Mouse (Mus musculus) splenic B cell, adult 2 months (primary cell): Measurements from ENCODE around the gene Urb2.

Experiments used
- DNase-seq: peaks from one replicate; pipeline ENCODE4 v3.0.0-alpha.2; 2011; ENCODE audit warnings: low read depth, low spot score
- H3K27me3 ChIP-seq: 2 replicates; pipeline ENCODE4 v1.6.1; 2012; ENCODE audit warnings: mild to moderate bottlenecking, low read length, moderate library complexity, mixed read lengths; ENCODE audit not compliant: control insufficient read depth, poor library complexity, insufficient read depth, severe bottlenecking
- H3K36me3 ChIP-seq: 2 replicates; pipeline ENCODE4 v1.6.1; 2012; ENCODE audit warnings: mild to moderate bottlenecking, low read length, moderate library complexity, mixed read lengths; ENCODE audit not compliant: control insufficient read depth, poor library complexity, insufficient read depth, severe bottlenecking

Gene Urb2

GRCm38 (mm10) chr8:124042201-124042600, 20.9 kb downstream of the Urb2 start:
- no peaks in the 10 kb centered on the region for H3K27me3 ChIP-seq
- no peak for DNase-seq
- peaks cover 7% of the 10 kb centered on the region for H3K36me3 ChIP-seq

DNA sequence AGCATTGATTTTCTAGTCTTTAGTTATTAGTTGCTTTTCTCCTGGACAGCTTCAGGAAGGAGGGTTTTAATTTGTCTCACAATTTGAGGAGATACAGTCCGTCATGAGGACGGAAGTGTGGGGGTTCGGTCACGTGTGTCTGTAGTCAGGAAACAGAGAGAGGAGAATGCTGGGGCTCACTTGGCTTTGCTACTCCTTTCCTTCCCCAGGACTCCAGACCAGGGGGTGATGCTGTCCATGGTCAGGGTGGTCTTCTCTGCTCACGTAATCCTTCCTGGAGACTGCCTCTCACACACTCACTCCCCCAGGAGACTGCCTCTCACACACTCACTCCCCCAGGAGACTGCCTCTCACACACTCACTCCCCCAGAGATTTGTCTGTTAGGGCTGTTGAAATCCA, 23.1 kb downstream of the Urb2 start:
- DNase-seq, result no peak
- no peaks in the 10 kb centered on the region for H3K27me3 ChIP-seq
- peaks cover 9% of the 10 kb centered on the region for H3K36me3 ChIP-seq

- no peak for DNase-seq
- H3K27me3 ChIP-seq, result no peaks in the 10 kb centered on the region
- peaks cover 9% of the 10 kb centered on the region for H3K36me3 ChIP-seq
Measured at GRCm38 (mm10) chr8:124044931-124045330, 23.6 kb downstream of the Urb2 start.

- DNase-seq, result no peak
- no peaks in the 10 kb centered on the region for H3K27me3 ChIP-seq
- H3K36me3 ChIP-seq, result peaks cover 9% of the 10 kb centered on the region
Measured at GRCm38 (mm10) chr8:124045856-124046255, 24.5 kb downstream of the Urb2 start.

GRCm38 (mm10) chr8:124052110-124052509, 30.8 kb downstream of the Urb2 start:
- Histone ChIP-seq H3K36me3 (peaks cover 2% of the 10 kb centered on the region), H3K27me3 (no peaks in the 10 kb centered on the region)
- peak; percentile 65 for DNase-seq

DNA sequence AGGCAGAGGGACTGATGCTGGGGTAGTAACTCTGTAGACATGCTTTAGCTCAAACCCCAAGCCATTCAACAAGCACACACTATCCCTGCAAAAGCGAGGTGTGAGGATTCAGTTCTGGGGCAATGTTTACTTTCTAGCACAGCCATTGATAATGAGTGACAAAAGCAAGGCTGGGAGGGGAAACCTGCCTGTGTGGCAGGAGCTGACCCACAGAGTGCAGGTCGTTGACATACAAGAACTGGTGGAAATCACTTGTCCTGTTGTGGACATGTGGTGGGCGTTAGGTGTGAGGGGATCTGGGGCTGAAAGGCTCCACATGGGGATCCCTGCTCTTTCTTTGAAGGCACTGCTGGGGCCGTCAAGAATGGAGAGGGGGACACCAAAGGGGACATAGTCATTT, 31.3 kb downstream of the Urb2 start:
- H3K36me3 ChIP-seq, result peaks cover 2% of the 10 kb centered on the region; the same call in 1 of the 2 replicates

GRCm38 (mm10) chr8:124056832-124057655, 35.7 kb downstream of the Urb2 start:
- no peak for DNase-seq
- Histone ChIP-seq H3K36me3 (no peaks in the 10 kb centered on the region), H3K27me3 (no peaks in the 10 kb centered on the region)

More for the DNA sequence above, 31.3 kb downstream of the Urb2 start:
- H3K27me3 ChIP-seq, result no peaks in the 10 kb centered on the region
- no peak for DNase-seq

- no peaks in the 10 kb centered on the region for H3K27me3 ChIP-seq
- no peaks in the 10 kb centered on the region for H3K36me3 ChIP-seq
- no peak for DNase-seq
Measured at GRCm38 (mm10) chr8:124066325-124067058, 45.2 kb downstream of the Urb2 start.

DNA sequence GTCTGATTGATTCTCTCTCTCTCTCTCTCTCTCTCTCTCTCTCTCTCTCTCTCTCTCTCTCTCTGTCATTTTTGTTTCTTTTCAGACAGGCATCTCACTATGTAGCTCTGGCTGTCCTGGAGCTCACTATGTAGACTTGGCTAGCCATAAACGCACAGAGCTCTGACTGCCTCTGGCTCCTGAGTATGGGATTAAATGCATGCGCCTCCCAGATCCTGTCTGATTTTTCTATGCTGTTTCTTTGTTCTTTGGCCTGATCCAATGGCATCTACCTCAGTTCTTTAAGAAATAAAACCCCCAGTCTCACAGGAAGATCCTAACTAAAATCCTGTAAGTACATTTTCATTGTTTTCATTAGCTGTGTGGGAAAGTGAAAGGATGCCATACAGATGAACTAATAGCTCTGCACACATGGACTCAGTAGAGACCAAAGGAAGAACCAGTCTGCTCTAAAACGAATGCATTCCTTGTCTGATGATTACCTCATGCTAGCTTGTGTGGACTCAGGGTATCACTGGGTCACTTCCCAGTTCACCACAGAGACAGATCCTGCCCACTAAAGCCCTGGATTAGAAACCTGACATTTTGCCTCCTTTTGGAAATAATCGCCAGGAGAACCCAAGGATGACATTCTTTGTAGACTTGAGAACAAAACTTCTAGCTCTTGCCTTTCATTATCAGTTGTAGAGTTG, 45.9 kb downstream of the Urb2 start:
- H3K36me3 ChIP-seq, result no peaks in the 10 kb centered on the region
- no peaks in the 10 kb centered on the region for H3K27me3 ChIP-seq
- no peak for DNase-seq

DNA sequence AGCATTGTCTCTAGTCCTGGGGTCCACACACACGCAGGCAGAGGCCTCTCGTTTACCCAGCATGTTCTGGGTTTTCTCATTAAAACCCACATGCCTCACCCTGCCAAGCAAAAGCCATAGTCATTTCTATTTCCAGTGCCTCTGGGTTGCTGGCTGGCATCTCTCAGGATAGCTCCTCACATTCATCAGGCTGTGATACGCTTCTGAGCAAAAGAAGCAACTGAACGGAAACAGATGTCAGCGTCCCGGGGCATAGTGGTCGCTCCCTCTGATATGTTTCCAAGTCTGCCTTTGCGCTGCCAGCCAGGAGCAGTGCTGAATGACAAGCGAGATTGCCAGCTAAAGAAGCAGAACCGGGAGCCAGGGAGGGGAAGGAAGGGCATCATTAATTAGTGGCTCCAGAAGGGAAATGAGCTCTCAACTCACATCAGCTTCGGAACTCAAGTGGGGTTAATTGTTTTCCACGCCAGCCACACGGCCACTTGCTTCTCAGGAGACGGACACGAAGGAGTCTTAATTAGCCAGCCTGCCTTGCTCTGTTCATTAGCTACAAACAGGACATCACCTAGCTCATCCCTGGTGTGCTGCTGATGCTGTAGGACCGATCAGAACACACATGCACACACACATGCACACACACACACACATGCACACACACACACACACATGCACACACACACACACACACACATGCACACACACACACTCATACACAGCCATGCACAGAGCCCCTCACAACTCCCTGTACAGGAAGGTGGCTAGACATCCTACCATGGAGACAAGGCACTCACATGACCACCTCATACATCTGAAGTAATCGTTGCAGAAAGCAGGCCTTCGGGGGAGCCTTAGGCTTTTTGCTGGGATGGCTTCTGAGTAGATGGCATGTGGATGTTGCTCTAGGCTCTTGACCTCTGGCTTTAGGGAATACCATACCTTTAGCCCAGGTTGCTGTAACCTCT, 49.3 kb downstream of the Urb2 start:
- no peak for DNase-seq
- Histone ChIP-seq H3K36me3 (no peaks in the 10 kb centered on the region), H3K27me3 (no peaks in the 10 kb centered on the region)

DNA sequence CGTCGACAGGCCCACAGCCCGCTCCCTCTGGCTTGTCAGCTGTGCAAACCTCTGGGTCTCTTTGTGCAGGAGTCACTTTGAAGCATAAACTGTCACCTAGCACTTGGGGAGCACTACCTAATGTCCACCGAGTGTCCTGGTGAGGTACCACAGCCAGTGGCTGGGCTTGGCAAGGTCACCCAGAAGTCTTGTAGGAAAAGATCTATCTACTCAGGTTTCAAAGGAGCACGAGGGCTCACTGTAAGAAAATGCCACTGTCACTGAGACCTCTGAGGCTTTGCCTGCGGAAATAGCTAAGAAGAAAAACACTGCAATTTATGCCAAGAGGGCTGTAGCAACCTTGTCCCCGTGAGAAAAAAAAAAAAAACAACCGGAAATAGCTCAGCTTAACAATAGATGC, 54.7 kb downstream of the Urb2 start:
- H3K27me3 ChIP-seq, result no peaks in the 10 kb centered on the region
- no peaks in the 10 kb centered on the region for H3K36me3 ChIP-seq
- DNase-seq, result no peak

GRCm38 (mm10) chr8:124076416-124076815, 55.1 kb downstream of the Urb2 start:
- no peak for DNase-seq
- Histone ChIP-seq H3K36me3 (no peaks in the 10 kb centered on the region), H3K27me3 (no peaks in the 10 kb centered on the region)

DNA sequence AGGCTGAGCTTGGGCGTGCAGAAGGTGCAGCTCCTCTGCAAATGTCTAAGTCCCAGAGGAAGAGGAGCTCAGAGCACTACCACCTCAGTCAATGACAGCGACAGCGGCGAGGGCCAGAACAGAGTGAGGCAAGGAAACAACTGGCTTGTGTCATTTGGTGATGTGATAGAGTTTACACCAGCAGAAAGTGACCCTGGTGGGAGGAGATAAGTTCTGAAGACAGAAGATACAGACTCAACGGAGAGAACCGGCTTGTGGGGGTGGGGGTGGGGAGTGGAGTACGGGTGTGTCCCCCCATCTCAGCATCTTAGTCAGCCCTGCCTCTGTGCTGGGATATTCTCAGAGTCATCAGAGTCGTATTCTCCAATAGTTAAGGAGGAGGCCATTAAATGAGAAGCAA, 56.1 kb downstream of the Urb2 start:
- Histone ChIP-seq H3K27me3 (no peaks in the 10 kb centered on the region), H3K36me3 (no peaks in the 10 kb centered on the region)
- no peak for DNase-seq

DNA sequence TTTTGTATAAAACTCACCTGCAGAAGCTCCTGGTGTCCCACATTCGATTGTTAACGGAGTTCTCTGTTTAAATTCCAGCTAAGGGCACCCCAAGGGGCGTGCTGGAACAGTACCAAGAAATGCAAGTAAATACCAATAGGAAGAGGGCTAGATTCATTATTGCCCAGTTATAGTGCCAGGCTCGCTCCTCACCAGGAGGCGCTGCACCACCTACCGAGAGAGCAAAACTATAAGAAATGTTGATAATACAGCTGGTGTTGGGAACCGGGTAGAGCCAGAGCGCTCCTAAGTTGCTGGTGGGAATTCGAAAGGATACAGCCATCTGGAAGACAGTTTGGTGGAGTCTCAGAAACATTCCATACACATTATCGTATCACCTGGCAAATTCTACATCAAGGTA, 56.7 kb downstream of the Urb2 start:
- DNase-seq, result no peak
- H3K27me3 ChIP-seq, result no peaks in the 10 kb centered on the region

More for the DNA sequence above, 56.7 kb downstream of the Urb2 start:
- H3K36me3 ChIP-seq, result no peaks in the 10 kb centered on the region
